Mouse (Mus musculus): Measurements from ENCODE around the gene Klhl23.
"Not testable (repeated sequence)": the region's sequence is repeated elsewhere in the genome, so short reads cannot be mapped to it uniquely, and the experiment has no call there.

Gene Klhl23

DNA sequence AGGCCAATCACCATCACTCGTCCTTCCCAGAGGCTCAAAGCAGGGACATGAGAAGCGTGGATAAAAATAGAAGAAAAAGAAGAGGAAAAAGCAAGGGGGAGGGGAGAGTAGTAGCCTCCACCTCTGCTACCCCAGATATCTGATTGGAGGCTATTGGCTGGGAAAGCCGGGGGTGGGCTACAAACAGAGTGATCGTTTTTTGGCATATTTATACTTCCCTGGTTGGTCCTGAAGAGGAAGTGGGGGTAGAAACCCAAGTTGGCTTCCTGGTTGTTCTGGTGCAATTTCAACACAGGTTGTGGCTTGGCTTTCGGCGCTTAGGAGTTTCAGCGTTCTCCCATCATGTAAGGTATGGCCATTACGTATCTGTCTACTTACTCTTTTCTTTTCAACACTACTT, at the start of gene Klhl23:
Klhl23 (plus strand) TSS at position 234 of the 400 bp plus-strand sequence.
- in situ Hi-C loops (cut with MboI; ENCODE audit: low pct_unique_long_range_greater_than_20kb in 1 of 2, low sequenced_read_pairs in 2 of 2, unreplicated experiment in 1 of 2): no loop called here

DNA sequence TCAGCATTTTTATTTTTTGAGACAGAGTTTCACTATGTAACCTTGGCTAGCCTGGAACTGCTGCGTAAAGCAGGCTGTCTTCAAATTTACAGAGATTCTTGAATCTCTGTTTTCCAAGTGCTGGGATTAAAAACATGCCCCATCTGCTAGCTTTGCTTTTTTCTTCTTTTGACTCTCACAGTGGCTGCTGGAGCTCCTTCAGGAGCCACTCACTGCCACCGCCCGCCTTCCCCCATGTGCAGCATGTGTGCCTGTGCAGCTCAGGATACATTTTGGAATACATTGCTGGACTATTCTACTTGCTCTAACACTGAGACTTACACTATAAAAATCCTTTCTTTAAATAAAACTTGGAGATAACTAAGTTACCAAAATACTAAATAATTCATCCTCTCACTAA, 48.4 kb upstream of the Klhl23 start:
- in situ Hi-C loops (cut with MboI; ENCODE audit: low pct_unique_long_range_greater_than_20kb in 1 of 2, low sequenced_read_pairs in 2 of 2, unreplicated experiment in 1 of 2): loop anchor here in 1 of 2 experiments (10.0 kb wide), 1 partner anchor 139 kb away; no protein-coding TSS in a partner anchor

DNA sequence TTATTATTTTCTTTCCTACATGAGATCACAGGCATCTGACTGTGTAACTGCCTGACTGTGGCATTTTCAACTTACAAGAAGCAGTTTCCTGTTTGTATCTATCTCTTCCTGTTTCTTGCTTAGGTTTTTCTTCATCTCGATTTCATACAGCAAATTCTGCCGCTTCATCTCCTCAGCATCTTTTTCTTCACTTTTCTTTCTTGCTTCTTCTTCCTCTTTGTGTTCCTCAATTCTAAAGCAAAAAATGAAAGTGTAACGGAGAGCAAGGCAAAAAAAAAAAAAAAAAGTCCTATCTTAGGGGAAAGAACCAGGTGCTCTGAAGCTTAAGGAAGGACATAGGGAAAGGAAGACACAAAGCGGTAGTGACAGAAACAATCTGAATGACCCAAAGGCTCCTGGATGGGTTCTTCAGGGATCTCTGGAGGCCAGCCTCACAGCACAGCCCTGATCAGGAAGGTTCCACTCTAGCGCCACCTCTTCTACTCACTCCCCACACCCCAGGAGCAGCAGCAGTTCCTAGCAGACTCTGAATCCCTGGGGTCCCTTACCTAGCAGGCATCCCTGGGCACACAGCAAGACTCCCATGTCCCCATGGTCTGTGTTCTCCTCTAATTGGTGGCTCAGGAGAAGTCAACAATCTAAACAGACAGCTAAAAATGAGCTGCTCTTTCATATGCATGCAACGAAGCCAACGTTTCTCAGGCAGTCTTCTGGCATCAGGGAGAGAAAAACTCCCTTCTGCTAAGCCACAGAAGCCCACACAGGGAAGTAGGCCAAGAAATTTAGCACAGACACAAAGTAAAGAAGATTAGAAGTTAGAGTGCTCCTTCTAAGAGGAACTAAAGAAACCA, 43.5 kb upstream of the Klhl23 start:
- in situ Hi-C loops (cut with MboI; ENCODE audit: low pct_unique_long_range_greater_than_20kb in 1 of 2, low sequenced_read_pairs in 2 of 2, unreplicated experiment in 1 of 2): loop anchor here in 1 of 2 experiments (10.0 kb wide), 1 partner anchor 143 kb away; no protein-coding TSS in a partner anchor

DNA sequence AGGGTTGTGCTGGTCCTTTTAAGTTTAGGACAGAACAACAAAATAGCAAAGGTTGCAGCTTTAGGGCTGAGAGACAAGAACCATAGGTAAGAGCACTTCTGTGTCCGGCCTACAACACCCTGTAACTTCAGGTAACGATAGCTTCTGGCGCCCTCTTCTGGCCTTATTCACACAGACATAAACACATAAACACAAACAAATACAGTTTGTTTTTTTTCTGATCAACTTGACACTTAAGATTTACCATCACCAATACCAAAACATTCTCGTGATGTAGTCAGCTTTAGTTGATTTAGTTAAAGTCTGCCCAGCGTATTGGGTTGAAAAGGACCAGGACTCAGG, 42.9 kb upstream of the Klhl23 start:
- in situ Hi-C loops (cut with MboI; ENCODE audit: low pct_unique_long_range_greater_than_20kb in 1 of 2, low sequenced_read_pairs in 2 of 2, unreplicated experiment in 1 of 2): loop anchor here in 1 of 2 experiments (10.0 kb wide), 1 partner anchor 144 kb away; no protein-coding TSS in a partner anchor

DNA sequence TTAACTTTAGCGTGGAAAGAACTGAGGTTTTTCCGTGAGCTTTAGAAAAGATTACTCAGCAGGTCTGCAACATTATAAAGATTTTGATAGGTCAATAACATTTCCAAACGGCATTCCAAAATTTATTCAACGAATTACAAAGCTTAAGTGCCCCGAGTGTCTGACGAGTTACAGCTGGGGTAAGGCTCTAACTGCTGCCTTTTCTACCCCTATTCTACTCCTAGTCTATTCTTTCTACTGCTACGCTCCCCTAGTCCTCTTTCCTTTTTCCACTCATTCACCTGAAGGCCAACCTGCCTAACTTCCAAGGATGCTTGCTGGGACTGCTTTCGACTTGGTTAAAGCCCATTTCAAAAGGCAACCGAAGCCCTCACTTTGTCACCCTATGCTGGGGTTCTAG, 32.8 kb upstream of the Klhl23 start:
- in situ Hi-C loops (cut with MboI; ENCODE audit: low pct_unique_long_range_greater_than_20kb in 1 of 2, low sequenced_read_pairs in 2 of 2, unreplicated experiment in 1 of 2): no loop called here

DNA sequence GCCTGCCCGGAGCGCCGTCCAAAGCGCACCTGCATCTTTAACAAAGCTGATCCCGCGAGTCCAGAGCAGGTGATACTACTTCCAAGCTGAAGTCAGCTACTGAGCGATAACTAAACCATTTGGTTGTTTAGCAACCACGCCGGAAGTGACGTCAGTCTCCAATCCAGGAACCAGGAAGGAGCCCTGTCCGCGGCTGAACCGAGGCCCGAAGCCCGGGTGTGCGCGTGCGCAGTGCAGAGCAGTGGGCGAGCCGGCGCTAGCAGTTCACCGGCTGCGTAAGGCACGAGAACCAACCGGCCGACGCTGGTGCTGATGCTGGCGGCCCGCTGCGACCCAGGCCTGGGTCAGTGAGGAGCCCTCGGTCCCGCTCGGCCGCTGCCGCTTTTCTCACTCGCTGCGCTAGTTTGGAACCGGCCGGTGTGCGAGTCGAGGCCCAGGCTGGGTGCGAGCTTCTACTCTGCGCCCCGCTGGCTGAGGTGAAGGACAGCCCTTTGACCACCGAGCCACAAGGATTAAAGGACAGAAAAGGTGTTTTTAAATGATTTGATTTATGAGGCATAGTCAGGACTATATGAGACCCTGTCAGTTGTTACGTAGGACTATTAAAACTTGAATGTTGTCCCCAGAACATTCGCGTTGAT, 32.2 kb upstream of the Klhl23 start, which contains the start of the genes Ccdc173 and Phospho2:
Ccdc173 (minus strand) TSS at position 147 of the 641 bp plus-strand sequence.
Phospho2 (plus strand) TSS at position 195 of the 641 bp plus-strand sequence.
- in situ Hi-C loops (cut with MboI; ENCODE audit: low pct_unique_long_range_greater_than_20kb in 1 of 2, low sequenced_read_pairs in 2 of 2, unreplicated experiment in 1 of 2): no loop called here

DNA sequence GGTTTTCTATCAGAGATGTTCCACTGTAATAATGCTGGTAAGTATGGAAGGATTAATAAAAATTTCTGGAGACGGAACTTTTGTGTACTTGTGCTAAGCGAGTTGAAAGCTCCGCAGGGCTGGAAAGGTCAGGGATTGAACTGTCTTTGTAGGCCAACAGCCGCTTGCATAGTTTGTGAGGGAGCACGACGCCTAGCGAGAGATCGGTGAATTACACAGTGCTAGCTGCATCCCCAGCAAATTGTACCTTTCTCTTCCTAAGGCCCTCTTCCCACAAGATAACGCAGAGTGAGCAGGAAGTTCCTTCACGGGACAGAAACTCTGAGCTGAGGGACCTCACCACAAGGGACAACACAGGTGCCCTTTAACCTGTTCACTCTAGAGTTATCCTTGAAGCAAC, 31.5 kb upstream of the Klhl23 start:
- in situ Hi-C loops (cut with MboI; ENCODE audit: low pct_unique_long_range_greater_than_20kb in 1 of 2, low sequenced_read_pairs in 2 of 2, unreplicated experiment in 1 of 2): no loop called here

DNA sequence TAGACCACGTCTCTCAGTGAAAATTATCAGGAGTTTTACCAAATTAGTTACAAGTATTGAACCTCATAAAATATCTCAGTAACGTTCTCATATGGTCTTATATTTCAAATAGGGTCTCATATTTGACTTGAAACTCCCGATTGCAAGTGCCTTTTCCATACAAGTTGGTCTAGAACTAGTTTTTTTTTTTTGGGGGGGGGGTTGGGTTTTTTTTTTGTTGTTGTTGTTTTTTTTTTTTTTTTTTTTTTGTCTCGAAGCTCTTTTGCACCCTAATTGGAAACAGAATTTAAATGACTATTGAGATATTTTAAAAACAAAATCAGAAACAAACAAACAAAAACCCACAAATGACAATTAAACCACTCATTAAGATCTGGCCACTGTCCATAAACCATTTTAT, 31.0 kb upstream of the Klhl23 start:
- in situ Hi-C loops (cut with MboI; ENCODE audit: low pct_unique_long_range_greater_than_20kb in 1 of 2, low sequenced_read_pairs in 2 of 2, unreplicated experiment in 1 of 2): no loop called here

DNA sequence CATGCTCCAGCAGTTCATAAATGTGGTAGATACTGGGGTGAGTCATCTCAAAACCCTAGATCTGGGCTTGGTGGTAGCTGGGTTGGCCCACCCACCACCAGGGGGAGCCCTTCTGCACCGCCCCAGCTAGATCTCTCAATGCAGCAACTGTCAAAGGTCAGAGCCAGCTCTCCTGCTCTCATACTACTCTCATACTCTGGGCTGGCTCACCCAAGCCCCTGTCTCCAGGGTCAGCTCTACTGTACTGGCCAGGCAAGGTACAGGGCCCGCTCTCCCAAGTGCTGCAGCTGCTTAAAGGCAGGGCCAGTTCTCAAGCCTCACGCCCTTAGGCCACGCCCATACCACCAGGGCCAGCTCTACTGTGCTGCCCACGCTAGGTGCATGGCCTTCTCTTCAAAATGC, 18.8 kb upstream of the Klhl23 start:
- in situ Hi-C loops (cut with MboI; ENCODE audit: low pct_unique_long_range_greater_than_20kb in 1 of 2, low sequenced_read_pairs in 2 of 2, unreplicated experiment in 1 of 2): no loop called here

DNA sequence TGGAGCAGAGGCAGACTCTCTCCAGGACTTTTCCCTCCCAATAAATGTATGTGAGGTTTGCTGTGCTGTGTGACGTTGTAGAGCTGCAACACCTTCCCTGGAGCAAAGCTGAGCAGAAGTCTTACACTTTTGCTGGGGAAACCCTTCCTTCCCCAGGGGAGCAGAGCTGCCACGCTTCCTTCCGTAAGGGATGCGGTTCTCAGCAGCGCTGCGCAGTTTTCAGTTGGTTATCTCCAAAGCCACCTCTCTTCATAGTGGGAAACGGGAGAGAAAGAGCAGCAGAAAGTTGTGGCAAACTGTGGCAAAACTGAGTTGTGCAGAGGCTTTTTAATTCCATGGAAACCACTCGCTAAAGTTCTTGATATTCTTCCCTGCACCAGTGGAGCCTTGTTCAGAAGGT, 18.0 kb upstream of the Klhl23 start:
- in situ Hi-C loops (cut with MboI; ENCODE audit: low pct_unique_long_range_greater_than_20kb in 1 of 2, low sequenced_read_pairs in 2 of 2, unreplicated experiment in 1 of 2): no loop called here

DNA sequence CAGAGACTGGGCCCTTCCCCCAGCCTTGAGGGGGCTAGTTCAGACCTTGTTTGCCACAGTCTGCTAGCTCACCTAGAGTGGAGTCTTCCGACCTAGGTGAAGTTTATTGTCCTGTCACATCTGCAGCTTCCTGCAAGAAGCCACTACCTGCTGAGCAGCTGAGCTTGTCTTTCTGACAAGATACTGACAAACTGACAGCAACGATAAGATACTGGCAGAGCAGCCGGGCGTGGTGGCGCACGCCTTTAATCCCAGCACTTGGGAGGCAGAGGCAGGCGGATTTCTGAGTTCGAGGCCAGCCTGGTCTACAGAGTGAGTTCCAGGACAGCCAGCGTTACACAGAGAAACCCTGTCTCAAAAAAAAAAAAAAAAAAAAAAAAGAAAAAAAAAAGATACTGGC, 17.1 kb upstream of the Klhl23 start:
- in situ Hi-C loops (cut with MboI; ENCODE audit: low pct_unique_long_range_greater_than_20kb in 1 of 2, low sequenced_read_pairs in 2 of 2, unreplicated experiment in 1 of 2): not testable (repeated sequence)

DNA sequence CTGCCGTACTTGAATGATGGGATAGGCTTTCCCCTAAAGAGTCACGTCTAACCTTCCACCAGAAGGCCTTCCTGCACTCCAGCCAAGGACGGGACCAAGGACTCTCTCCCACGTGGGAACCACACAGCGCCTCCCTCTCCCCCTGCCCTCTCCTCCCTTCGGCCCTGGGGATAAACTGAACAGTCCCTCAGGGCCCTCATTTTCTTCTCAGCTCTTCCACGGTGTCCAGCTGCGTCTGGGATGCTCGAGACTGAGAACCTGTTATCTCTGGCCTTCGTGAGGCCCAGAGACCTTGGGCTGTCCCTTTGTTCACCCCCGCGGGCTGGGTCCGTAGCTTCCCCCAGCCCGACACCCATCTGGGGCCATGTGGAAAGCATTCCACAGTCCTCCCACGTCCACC, 11.6 kb upstream of the Klhl23 start:
- in situ Hi-C loops (cut with MboI; ENCODE audit: low pct_unique_long_range_greater_than_20kb in 1 of 2, low sequenced_read_pairs in 2 of 2, unreplicated experiment in 1 of 2): no loop called here

DNA sequence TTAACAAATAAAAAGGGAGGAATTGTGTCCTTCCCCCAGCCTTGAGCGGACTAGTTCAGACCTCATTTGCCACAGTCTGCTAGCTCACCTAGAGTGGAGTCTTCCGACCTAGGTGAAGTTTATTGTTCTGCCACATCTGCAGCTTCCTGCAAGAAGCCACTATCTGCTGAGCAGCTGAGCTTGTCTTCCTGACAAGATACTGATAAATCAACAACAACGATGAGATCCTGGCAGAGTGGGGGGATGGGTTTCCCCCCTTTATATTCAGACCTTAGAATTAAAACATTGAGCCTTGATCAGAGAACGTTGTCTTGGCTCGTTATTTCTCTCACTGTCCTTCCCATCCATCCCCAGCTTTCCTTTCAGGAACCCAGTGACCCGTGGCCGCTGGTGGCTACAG, 10.4 kb upstream of the Klhl23 start:
- in situ Hi-C loops (cut with MboI; ENCODE audit: low pct_unique_long_range_greater_than_20kb in 1 of 2, low sequenced_read_pairs in 2 of 2, unreplicated experiment in 1 of 2): not testable (repeated sequence)

DNA sequence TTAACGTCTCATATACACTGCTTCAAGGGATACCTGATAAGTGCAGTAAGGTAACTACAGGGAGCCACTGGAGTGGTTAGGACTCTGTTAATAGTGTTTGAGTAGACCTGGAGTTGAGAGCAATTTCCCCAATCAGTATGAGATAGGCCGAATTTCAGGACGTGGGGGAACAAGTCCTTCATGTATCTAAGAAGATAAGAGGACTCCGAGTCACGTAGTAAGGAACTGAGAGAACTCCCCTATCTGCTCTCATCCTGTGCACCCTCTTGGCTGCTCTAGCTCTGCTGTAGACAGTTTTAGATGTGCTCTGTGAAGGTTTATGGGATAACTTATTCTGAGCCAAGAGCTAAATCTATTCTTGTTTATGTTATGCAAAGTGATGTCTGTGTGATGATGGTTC, 5.2 kb upstream of the Klhl23 start:
- in situ Hi-C loops (cut with MboI; ENCODE audit: low pct_unique_long_range_greater_than_20kb in 1 of 2, low sequenced_read_pairs in 2 of 2, unreplicated experiment in 1 of 2): no loop called here

DNA sequence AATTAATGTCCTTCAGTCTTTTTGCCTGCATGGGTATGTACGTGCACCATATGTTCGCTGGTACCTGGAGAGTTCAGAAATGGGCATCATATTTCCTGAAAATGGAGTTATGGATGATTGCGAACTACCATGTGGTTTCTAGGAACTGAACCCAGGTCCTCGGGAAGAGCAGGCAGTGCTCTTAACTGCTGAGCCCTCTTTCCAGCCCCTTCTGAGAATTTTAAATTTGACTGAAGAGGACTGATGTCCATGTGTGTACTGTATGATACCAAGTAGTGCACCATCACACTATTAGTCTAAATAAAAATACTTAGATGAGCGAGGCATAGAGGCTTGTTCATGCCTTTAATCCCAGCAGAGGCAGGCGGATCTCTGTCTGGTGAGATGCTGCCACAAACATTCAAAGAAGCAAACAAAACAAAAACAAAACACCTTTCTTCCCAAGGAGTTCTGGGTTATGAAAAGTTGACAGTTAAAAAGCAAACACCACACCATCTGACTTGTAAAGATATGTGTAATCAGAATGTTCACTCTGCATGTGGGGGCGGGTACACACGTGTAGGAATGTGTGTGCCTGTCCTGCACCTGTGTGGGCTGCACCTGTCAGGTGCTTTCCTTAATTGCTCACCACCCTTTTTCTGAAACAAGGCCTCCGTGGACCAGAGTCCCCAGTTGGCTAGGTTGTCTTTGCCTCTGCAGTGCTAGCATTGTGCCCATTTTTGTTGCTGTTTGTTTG, 3.2 kb upstream of the Klhl23 start:
- in situ Hi-C loops (cut with MboI; ENCODE audit: low pct_unique_long_range_greater_than_20kb in 1 of 2, low sequenced_read_pairs in 2 of 2, unreplicated experiment in 1 of 2): no loop called here

DNA sequence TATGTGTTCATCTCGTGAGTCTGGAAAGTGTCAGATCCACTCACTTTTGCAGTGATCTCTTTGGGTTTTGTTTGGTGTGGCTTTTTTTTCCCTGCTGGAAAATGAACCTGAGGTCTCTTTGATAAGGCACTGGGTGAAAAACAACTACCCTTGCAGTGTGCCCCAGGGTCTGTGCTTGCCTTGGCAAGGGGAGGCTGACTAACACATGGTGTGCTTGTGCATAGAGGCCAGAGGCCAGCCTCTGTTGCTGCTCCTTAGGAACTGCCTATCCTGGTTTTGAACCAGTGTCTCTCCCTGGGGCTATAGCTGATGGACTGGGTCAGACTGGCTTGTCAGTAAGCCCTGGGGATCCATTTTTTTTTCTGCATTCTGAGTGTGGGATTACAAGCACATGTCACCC, 1.5 kb upstream of the Klhl23 start:
- in situ Hi-C loops (cut with MboI; ENCODE audit: low pct_unique_long_range_greater_than_20kb in 1 of 2, low sequenced_read_pairs in 2 of 2, unreplicated experiment in 1 of 2): no loop called here

DNA sequence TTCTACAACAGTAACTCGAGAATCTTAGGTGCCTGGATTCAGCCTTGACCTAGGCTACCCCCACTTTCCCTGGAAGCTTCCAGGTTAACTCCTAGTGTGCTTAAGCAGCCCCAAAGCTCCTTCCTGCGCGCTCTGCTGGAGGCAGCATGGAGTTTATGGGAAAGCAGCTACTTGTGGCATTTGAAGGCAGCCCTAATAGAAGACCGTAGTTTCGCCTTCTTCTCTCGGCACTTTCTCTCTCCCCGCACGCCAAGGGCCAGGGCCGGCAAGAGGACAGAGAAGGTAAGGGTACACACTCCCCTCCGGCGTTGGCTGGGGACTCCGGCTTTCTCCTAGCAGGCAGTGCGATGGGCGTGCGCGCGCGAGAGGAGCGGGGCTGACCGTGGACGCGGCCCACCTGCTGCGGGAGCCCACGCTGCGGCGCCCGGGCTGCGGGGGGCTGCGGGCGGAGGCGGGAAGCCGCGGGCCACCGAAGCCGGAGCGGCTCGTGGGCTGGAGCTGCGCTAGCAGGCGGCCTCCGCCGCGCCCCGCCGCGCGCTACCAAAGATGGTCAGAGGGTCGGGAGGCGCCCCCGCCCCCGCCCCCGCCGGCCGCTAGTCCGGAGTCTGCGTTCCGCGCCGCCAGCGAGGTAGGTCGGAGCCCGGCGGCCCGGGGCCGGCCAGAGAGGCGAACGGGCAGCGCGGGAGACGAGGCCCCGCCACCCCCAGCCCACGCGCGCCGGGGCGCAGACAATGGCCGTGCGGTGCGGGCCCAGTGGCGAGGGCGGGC, 801 bp downstream of the Klhl23 start:
- in situ Hi-C loops (cut with MboI; ENCODE audit: low pct_unique_long_range_greater_than_20kb in 1 of 2, low sequenced_read_pairs in 2 of 2, unreplicated experiment in 1 of 2): no loop called here

DNA sequence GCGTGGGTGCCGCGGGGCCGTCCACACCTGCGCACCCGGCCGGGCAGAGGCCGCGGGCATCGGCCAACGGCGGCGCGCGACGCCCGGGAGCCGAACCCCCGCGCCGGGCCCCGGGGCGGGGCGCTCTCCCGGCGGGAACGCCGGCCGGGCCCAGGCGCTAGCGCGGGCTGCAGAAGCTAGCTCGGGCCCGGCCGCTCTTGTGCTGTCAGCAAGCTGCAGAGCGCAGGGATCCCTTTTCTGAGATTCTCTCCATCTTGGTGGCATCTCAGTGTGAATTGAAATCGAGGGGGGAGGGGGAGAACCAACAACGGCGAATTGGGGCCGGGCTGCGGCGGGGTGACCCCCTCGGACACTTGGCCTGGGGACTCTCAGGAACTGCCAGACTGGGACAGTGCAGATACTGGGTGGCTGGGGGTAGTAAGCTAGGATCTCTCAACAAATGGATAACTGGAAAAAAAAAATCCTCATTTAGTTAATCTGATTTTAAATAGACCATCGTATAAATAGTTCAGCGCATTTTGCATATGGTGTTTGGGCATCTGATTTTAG, 1.5 kb downstream of the Klhl23 start:
- in situ Hi-C loops (cut with MboI; ENCODE audit: low pct_unique_long_range_greater_than_20kb in 1 of 2, low sequenced_read_pairs in 2 of 2, unreplicated experiment in 1 of 2): no loop called here

Data from mouse embryonic stem cell (cell line).